Mouse (Mus musculus): ENCODE results near the gene Naaladl2. TPM values are rescaled to one million over a fixed set of nuclear protein-coding genes. Genes with fewer than 3 reads are reported as not detected.

The Naaladl2 gene
- polyA plus RNA-seq, 1 experiment from 2014 or later = 6.4 TPM

DNA sequence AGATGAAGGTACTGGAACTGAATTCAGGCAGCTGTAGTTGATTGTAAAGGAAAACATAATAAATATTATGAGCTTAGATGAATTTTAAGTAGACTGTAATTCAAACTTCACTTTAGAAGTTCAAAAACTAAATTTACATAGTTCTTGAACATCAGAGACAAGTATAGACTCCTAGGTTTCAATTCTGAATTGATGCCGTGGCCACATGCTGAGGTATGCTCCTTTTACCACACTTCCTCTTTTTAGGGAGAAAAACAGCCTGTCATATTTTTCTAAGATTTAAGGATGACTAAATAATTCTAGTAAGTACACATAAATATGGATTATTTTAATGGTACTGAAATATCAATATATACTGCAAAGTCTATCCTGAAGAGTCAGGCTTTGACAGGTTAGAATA lies 1142.3 kb downstream of the Naaladl2 start:
- Histone ChIP-seq H3K4me1 (ENCODE audit: control insufficient read depth, insufficient read depth, low read length) (no peaks in the 10 kb centered on the region), H3K4me2 (replicated peaks; ENCODE audit: low read depth, low read length) (no peak overlapping the region), H3K27me3 (ENCODE audit: control insufficient read depth, insufficient read depth, low read length) (no peaks in the 10 kb centered on the region), H3K9me3 (ENCODE audit: control insufficient read depth, low read depth, low read length) (no peaks in the 10 kb centered on the region), H3K27ac (ENCODE audit: low read length) (no peak overlapping the region), H3K36me3 (ENCODE audit: control insufficient read depth, insufficient read depth, low read length) (no peaks in the 10 kb centered on the region), H3K9ac (replicated peaks; ENCODE audit: low read depth, low read length) (no peak overlapping the region), H3K4me3 (ENCODE audit: low read depth, low read length) (no peak overlapping the region)
- no peak for ATAC-seq (ENCODE audit: insufficient number of reproducible peaks, insufficient read depth, low FRiP score, low read depth)
- 90% methylated on average over 1 of the region's 1 CpGs for WGBS

- Histone ChIP-seq H3K9me3 (ENCODE audit: control insufficient read depth, low read depth, low read length) (no peaks in the 10 kb centered on the region), H3K36me3 (ENCODE audit: control insufficient read depth, insufficient read depth, low read length) (no peaks in the 10 kb centered on the region), H3K4me3 (ENCODE audit: low read depth, low read length) (no peak overlapping the region), H3K27ac (ENCODE audit: low read length) (no peak overlapping the region), H3K4me1 (ENCODE audit: control insufficient read depth, insufficient read depth, low read length) (no peaks in the 10 kb centered on the region), H3K4me2 (replicated peaks; ENCODE audit: low read depth, low read length) (no peak overlapping the region), H3K9ac (replicated peaks; ENCODE audit: low read depth, low read length) (no peak overlapping the region), H3K27me3 (ENCODE audit: control insufficient read depth, insufficient read depth, low read length) (no peaks in the 10 kb centered on the region)
- WGBS = 78% methylated on average over 1 of the region's 1 CpGs
- ATAC-seq (ENCODE audit: insufficient number of reproducible peaks, insufficient read depth, low FRiP score, low read depth) = no peak
Observed at GRCm38 (mm10) chr3:23973727-23974126, 1170.3 kb downstream of the Naaladl2 start.

DNA sequence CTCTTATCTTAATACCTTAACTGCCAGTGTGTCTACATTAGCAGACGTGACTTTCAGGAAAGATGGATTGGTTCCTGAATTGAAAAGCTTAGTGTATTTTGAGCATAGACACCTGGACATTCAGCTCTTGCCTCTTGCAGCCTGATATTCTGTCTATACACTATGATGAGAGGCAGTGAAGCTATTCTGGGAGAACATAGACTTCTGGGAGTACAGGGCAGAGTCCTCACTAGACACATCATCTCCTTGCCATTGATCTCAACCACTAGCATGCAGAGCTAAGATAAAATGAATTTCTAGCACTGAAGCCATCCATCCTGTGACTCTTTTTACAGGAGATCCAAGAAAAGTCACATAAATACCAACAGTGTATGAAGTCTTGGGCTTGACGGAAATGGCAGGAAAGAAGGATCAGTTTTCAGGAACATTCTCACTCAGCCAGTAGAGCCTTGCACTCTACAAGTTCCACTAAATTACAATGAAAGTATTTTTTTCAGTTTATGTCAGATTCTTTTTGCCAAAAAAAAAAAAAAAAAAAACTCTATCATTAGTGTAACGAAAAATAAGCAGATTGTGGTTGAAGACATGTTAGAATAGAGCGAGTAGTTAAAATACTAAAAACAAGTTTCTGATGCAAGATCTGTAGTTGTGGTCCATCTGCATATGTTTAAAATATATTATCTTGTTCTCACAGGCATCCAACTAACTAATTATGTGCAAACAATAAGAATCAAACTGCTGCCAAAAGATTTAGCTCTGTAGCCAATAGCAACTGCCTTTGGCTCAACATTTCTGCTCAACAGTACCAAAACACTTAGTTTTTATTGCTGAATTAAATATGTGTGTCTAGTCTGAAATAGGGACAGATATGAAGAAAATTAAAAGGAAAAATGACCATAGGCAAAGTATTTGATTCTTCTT lies 1171.1 kb downstream of the Naaladl2 start:
- Histone ChIP-seq H3K27ac (ENCODE audit: low read length) (no peak overlapping the region), H3K9me3 (ENCODE audit: control insufficient read depth, low read depth, low read length) (no peaks in the 10 kb centered on the region), H3K4me2 (replicated peaks; ENCODE audit: low read depth, low read length) (no peak overlapping the region), H3K27me3 (ENCODE audit: control insufficient read depth, insufficient read depth, low read length) (no peaks in the 10 kb centered on the region), H3K4me3 (ENCODE audit: low read depth, low read length) (no peak overlapping the region), H3K9ac (replicated peaks; ENCODE audit: low read depth, low read length) (no peak overlapping the region), H3K4me1 (ENCODE audit: control insufficient read depth, insufficient read depth, low read length) (no peaks in the 10 kb centered on the region), H3K36me3 (ENCODE audit: control insufficient read depth, insufficient read depth, low read length) (no peaks in the 10 kb centered on the region)
- no peak for ATAC-seq (ENCODE audit: insufficient number of reproducible peaks, insufficient read depth, low FRiP score, low read depth)
- 60% methylated on average over 4 of the region's 4 CpGs for WGBS

- no peak for ATAC-seq (ENCODE audit: insufficient number of reproducible peaks, insufficient read depth, low FRiP score, low read depth)
- no peak overlapping the region for H3K4me2 ChIP-seq (replicated peaks; ENCODE audit: low read depth, low read length)
- H3K27me3 ChIP-seq (ENCODE audit: control insufficient read depth, insufficient read depth, low read length) = no peaks in the 10 kb centered on the region
- H3K4me3 ChIP-seq (ENCODE audit: low read depth, low read length) = no peak overlapping the region
- no peak overlapping the region for H3K27ac ChIP-seq (ENCODE audit: low read length)
- no peaks in the 10 kb centered on the region for H3K36me3 ChIP-seq (ENCODE audit: control insufficient read depth, insufficient read depth, low read length)
- no peaks in the 10 kb centered on the region for H3K9me3 ChIP-seq (ENCODE audit: control insufficient read depth, low read depth, low read length)
- H3K4me1 ChIP-seq (ENCODE audit: control insufficient read depth, insufficient read depth, low read length) = no peaks in the 10 kb centered on the region
- H3K9ac ChIP-seq (replicated peaks; ENCODE audit: low read depth, low read length) = no peak overlapping the region
Observed at GRCm38 (mm10) chr3:23962961-23963621, 1181.0 kb downstream of the Naaladl2 start.

GRCm38 (mm10) chr3:23946182-23946581 lies 1197.9 kb downstream of the Naaladl2 start:
- Histone ChIP-seq H3K36me3 (ENCODE audit: control insufficient read depth, insufficient read depth, low read length) (no peaks in the 10 kb centered on the region), H3K27ac (ENCODE audit: low read length) (no peak overlapping the region), H3K9ac (replicated peaks; ENCODE audit: low read depth, low read length) (no peak overlapping the region), H3K4me3 (ENCODE audit: low read depth, low read length) (no peak overlapping the region), H3K27me3 (ENCODE audit: control insufficient read depth, insufficient read depth, low read length) (no peaks in the 10 kb centered on the region), H3K4me1 (ENCODE audit: control insufficient read depth, insufficient read depth, low read length) (no peaks in the 10 kb centered on the region), H3K4me2 (replicated peaks; ENCODE audit: low read depth, low read length) (no peak overlapping the region), H3K9me3 (ENCODE audit: control insufficient read depth, low read depth, low read length) (no peaks in the 10 kb centered on the region)
- no peak for ATAC-seq (ENCODE audit: insufficient number of reproducible peaks, insufficient read depth, low FRiP score, low read depth)
- 61% methylated on average over 2 of the region's 2 CpGs for WGBS

DNA sequence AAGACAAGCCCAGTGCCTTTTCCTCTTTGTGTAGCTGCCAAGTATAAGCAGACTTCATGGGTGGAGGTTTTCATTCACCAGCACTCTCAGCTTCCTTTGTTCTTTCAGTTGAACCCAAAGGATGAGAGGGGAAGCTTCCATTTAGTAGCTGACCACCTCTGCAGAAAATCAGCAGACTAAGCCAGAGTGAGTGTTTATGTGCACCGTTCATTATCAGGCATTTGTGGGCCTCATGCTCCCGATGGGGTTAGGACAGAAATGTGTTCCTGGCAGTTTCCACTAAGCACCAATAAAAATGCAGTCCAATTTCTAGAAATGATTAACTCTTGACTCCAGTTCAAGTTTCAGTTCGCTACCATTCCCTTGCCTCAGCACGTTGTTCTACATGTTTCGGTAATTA lies 1206.8 kb downstream of the Naaladl2 start:
- Histone ChIP-seq H3K4me3 (ENCODE audit: low read depth, low read length) (no peak overlapping the region), H3K4me2 (replicated peaks; ENCODE audit: low read depth, low read length) (no peak overlapping the region), H3K27me3 (ENCODE audit: control insufficient read depth, insufficient read depth, low read length) (no peaks in the 10 kb centered on the region), H3K4me1 (ENCODE audit: control insufficient read depth, insufficient read depth, low read length) (no peaks in the 10 kb centered on the region), H3K9ac (replicated peaks; ENCODE audit: low read depth, low read length) (no peak overlapping the region), H3K9me3 (ENCODE audit: control insufficient read depth, low read depth, low read length) (no peaks in the 10 kb centered on the region), H3K36me3 (ENCODE audit: control insufficient read depth, insufficient read depth, low read length) (no peaks in the 10 kb centered on the region), H3K27ac (ENCODE audit: low read length) (no peak overlapping the region)
- no peak for ATAC-seq (ENCODE audit: insufficient number of reproducible peaks, insufficient read depth, low FRiP score, low read depth)
- WGBS = 50% methylated on average over 5 of the region's 5 CpGs

- Histone ChIP-seq H3K9me3 (ENCODE audit: control insufficient read depth, low read depth, low read length) (no peaks in the 10 kb centered on the region), H3K4me3 (ENCODE audit: low read depth, low read length) (no peak overlapping the region), H3K36me3 (ENCODE audit: control insufficient read depth, insufficient read depth, low read length) (no peaks in the 10 kb centered on the region), H3K27me3 (ENCODE audit: control insufficient read depth, insufficient read depth, low read length) (no peaks in the 10 kb centered on the region), H3K4me2 (replicated peaks; ENCODE audit: low read depth, low read length) (no peak overlapping the region), H3K9ac (replicated peaks; ENCODE audit: low read depth, low read length) (no peak overlapping the region), H3K27ac (ENCODE audit: low read length) (no peak overlapping the region), H3K4me1 (ENCODE audit: control insufficient read depth, insufficient read depth, low read length) (no peaks in the 10 kb centered on the region)
- 61% methylated on average over 4 of the region's 4 CpGs for WGBS
- no peak for ATAC-seq (ENCODE audit: insufficient number of reproducible peaks, insufficient read depth, low FRiP score, low read depth)
Observed at GRCm38 (mm10) chr3:23928097-23928496, 1216.0 kb downstream of the Naaladl2 start.

DNA sequence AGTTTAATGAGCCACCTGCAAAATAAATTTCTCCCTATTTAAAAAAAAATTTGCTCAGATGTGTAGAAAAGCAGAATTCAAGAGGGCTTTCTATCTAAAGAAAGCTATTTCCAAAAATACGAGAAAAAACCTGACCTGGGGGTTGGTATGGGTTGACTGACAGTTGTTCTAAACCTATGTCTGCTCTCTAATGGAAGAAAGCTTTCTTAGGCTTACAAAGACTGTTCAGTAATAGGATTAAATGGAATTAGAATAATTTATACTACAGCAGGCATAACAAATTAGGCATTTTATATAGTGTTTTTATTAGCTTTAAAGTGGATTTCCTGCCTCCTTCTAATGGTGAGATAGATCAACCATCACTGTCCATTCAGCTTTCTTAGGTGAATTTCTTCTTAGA lies 1236.4 kb downstream of the Naaladl2 start:
- H3K4me2 ChIP-seq (replicated peaks; ENCODE audit: low read depth, low read length) = no peak overlapping the region
- no peaks in the 10 kb centered on the region for H3K36me3 ChIP-seq (ENCODE audit: control insufficient read depth, insufficient read depth, low read length)
- no peaks in the 10 kb centered on the region for H3K27me3 ChIP-seq (ENCODE audit: control insufficient read depth, insufficient read depth, low read length)
- no peak overlapping the region for H3K4me3 ChIP-seq (ENCODE audit: low read depth, low read length)
- H3K9ac ChIP-seq (replicated peaks; ENCODE audit: low read depth, low read length) = no peak overlapping the region
- no peaks in the 10 kb centered on the region for H3K9me3 ChIP-seq (ENCODE audit: control insufficient read depth, low read depth, low read length)
- no peaks in the 10 kb centered on the region for H3K4me1 ChIP-seq (ENCODE audit: control insufficient read depth, insufficient read depth, low read length)
- ATAC-seq (ENCODE audit: insufficient number of reproducible peaks, insufficient read depth, low FRiP score, low read depth) = no peak
- 55% methylated on average over 1 of the region's 1 CpGs for WGBS
- H3K27ac ChIP-seq (ENCODE audit: low read length) = no peak overlapping the region
